In the genomic region with DNA sequence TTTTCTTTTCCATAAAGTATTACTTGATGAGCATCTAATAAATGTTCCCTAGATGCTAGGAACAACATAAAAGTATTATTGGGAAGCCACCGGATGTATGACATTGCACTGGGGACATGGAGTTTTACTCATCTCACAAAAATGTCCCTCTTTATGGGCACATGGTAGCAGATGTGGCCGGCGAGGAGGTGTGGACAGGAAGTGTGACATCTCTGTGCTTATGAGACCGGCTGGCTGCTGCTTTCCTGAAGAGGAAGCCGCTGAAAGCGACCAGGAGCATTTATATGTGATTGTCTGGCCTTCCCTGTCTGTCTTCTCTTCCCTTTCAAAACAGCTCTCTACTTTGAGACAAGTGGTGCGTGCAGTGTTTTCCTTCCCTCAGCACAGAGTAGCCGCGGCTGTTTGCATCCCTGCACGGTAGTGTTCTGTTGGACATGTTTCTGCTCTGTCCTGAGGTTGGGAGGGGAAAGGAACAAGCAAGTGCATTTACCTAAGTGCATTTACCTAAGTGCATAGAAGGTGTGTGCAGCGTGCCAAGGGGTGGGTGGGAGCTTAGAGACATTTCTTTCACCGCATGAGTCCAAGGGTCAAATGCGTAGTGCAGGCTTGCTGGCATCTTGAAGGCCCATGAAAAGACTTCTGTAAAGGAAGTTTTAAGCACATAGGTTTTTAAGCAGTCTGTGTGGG, we compare ENCODE assay signal across 9 mouse cellular contexts.
DNase-seq lines count a peak whose midpoint lies in the region; ATAC-seq and TF ChIP-seq lines count a peak whose summit lies in the region.
"Had no signal": no experiment of that assay in that cellular context is flagged by ENCODE, and none has a peak within 500 bp of the region (broad histone marks: within the 10 kb centered on the region; RNA-seq: fewer than 3 reads in every experiment).

No protein-coding gene starts in this region.

- peak overlapping the region; percentile 57; the same call in 1 of the 2 replicates for H3K27ac ChIP-seq in embryonic facial prominence, embryonic 10.5 days (replicated peaks)
- H3K27ac ChIP-seq in intestine, postnatal 0 days (ENCODE audit: low read depth, low read length) = peak overlapping the region; percentile 41; the same call in 1 of the 2 replicates
- H3K27ac ChIP-seq in lung, postnatal 0 days (ENCODE audit: low read length) = peak overlapping the region; percentile 52
- H3K27ac ChIP-seq in midbrain, postnatal 0 days (ENCODE audit: low read depth, low read length) = no peak overlapping the region
- H3K27ac ChIP-seq: hindbrain, embryonic 14.5 days had no signal

- H3K27me3 ChIP-seq in C2C12 (ENCODE audit: control insufficient read depth, insufficient read depth, insufficient read length) = no peaks in the 10 kb centered on the region
- no peaks in the 10 kb centered on the region for H3K27me3 ChIP-seq in embryonic facial prominence, embryonic 10.5 days (replicated peaks; ENCODE audit: low read depth, poor library complexity, severe bottlenecking)
- no peaks in the 10 kb centered on the region for H3K27me3 ChIP-seq in intestine, postnatal 0 days (replicated peaks; ENCODE audit: control insufficient read depth, insufficient read depth, low read length)
- H3K27me3 ChIP-seq in lung, postnatal 0 days (replicated peaks; ENCODE audit: insufficient read depth, low read length) = no peaks in the 10 kb centered on the region
- no peaks in the 10 kb centered on the region for H3K27me3 ChIP-seq in midbrain, postnatal 0 days (ENCODE audit: insufficient read depth, low read length)

- H3K4me3 ChIP-seq in C2C12 (ENCODE audit: insufficient read depth, poor library complexity, severe bottlenecking) = no peak overlapping the region
- H3K4me3 ChIP-seq in embryonic facial prominence, embryonic 10.5 days = no peak overlapping the region
- H3K4me3 ChIP-seq in intestine, postnatal 0 days (ENCODE audit: low read depth, low read length) = no peak overlapping the region
- H3K4me3 ChIP-seq in lung, postnatal 0 days (ENCODE audit: low read depth, low read length) = no peak overlapping the region
- H3K4me3 ChIP-seq in midbrain, postnatal 0 days (ENCODE audit: low read depth, low read length) = no peak overlapping the region

- H3ac ChIP-seq in C2C12 (ENCODE audit: control insufficient read depth, insufficient read length, low read depth) = no peak overlapping the region

- H3K79me2 ChIP-seq in C2C12 (ENCODE audit: control insufficient read depth, insufficient read depth) = peaks cover 99% of the 10 kb centered on the region

- peak overlapping the region; percentile 47 for H3K4me2 ChIP-seq in intestine, postnatal 0 days (replicated peaks; ENCODE audit: low read depth)
- H3K4me2 ChIP-seq in lung, postnatal 0 days (replicated peaks; ENCODE audit: low read depth, low read length) = 0 out of 2 replicates have a peak overlapping the region, but pooled peaks have one; percentile 6
- H3K4me2 ChIP-seq in midbrain, postnatal 0 days (ENCODE audit: low read depth, low read length, poor library complexity, severe bottlenecking) = no peak overlapping the region
- H3K4me2 ChIP-seq: hindbrain, embryonic 14.5 days had no signal

- H3K79me3 ChIP-seq in C2C12 (ENCODE audit: low read depth) = peaks cover 71% of the 10 kb centered on the region

- 68% methylated on average over 13 of the region's 13 CpGs for WGBS in embryonic facial prominence, embryonic 10.5 days
- WGBS in intestine, postnatal 0 days = 20% methylated on average over 13 of the region's 13 CpGs
- WGBS in lung, postnatal 0 days = 21% methylated on average over 13 of the region's 13 CpGs
- 77% methylated on average over 13 of the region's 13 CpGs for WGBS in midbrain, postnatal 0 days

- peaks cover 60% of the 10 kb centered on the region for H3K4me1 ChIP-seq in embryonic facial prominence, embryonic 10.5 days
- peaks cover 16% of the 10 kb centered on the region for H3K4me1 ChIP-seq in intestine, postnatal 0 days (replicated peaks; ENCODE audit: control insufficient read depth, insufficient read depth, low read length)
- peaks cover 18% of the 10 kb centered on the region; the same call in 1 of the 2 replicates for H3K4me1 ChIP-seq in lung, postnatal 0 days (ENCODE audit: insufficient read depth, low read depth, low read length)
- H3K4me1 ChIP-seq in midbrain, postnatal 0 days (ENCODE audit: insufficient read depth, low read length) = no peaks in the 10 kb centered on the region

- peak; percentile 87 for TF ChIP-seq EP300 in lung, postnatal 0 days (IDR thresholded peaks at IDR 0.05)

- TF ChIP-seq CTCF in C2C12 (IDR thresholded peaks at IDR 0.05; ENCODE audit: control insufficient read depth, insufficient read depth, insufficient read length) = no peak
- no peak for TF ChIP-seq CTCF in intestine, postnatal 0 days (IDR thresholded peaks at IDR 0.05; ENCODE audit: low read depth)
- no peak for TF ChIP-seq CTCF in lung, postnatal 0 days (IDR thresholded peaks at IDR 0.05)
- TF ChIP-seq CTCF in midbrain, postnatal 0 days (IDR thresholded peaks at IDR 0.05) = no peak

- no peaks in the 10 kb centered on the region for H3K9me3 ChIP-seq in embryonic facial prominence, embryonic 10.5 days
- H3K9me3 ChIP-seq in intestine, postnatal 0 days (ENCODE audit: control insufficient read depth) = no peaks in the 10 kb centered on the region
- no peaks in the 10 kb centered on the region for H3K9me3 ChIP-seq in lung, postnatal 0 days (ENCODE audit: low read length)
- no peaks in the 10 kb centered on the region for H3K9me3 ChIP-seq in midbrain, postnatal 0 days (ENCODE audit: low read length)

- no peak overlapping the region for H3K9ac ChIP-seq in intestine, postnatal 0 days (ENCODE audit: low read depth, low read length)
- H3K9ac ChIP-seq in lung, postnatal 0 days (replicated peaks; ENCODE audit: low read depth) = no peak overlapping the region
- H3K9ac ChIP-seq in midbrain, postnatal 0 days (replicated peaks; ENCODE audit: low read length, poor library complexity, severe bottlenecking) = no peak overlapping the region
- H3K9ac ChIP-seq: hindbrain, embryonic 14.5 days had no signal

- DNase-seq in embryonic facial prominence, embryonic 10.5 days (ENCODE audit: low spot score) = no peak
- DNase-seq in lung, postnatal 0 days (ENCODE audit: low spot score) = peak; percentile 80
- DNase-seq in ovary, postnatal 36 days (ENCODE audit: low spot score) = no peak
- DNase-seq in midbrain, postnatal 0 days (ENCODE audit: low spot score) = no peak
- no peak for DNase-seq in gastrocnemius, postnatal 4 days (ENCODE audit: low spot score in 2 of 2)

- ATAC-seq in intestine, postnatal 0 days = peak; percentile 62
- peak; percentile 81 for ATAC-seq in lung, postnatal 0 days
- ATAC-seq in midbrain, postnatal 0 days (ENCODE audit: low FRiP score) = no peak
- ATAC-seq in activated CD4-positive, CD25-positive, alpha-beta regulatory T cell, adult 4 months = no peak

- peaks cover 3% of the 10 kb centered on the region for H3K36me3 ChIP-seq in C2C12 (ENCODE audit: control insufficient read depth, insufficient read depth)
- H3K36me3 ChIP-seq in embryonic facial prominence, embryonic 10.5 days (replicated peaks) = no peaks in the 10 kb centered on the region
- no peaks in the 10 kb centered on the region for H3K36me3 ChIP-seq in intestine, postnatal 0 days (ENCODE audit: control insufficient read depth, insufficient read depth)
- no peaks in the 10 kb centered on the region for H3K36me3 ChIP-seq in lung, postnatal 0 days (ENCODE audit: insufficient read depth, low read length)
- H3K36me3 ChIP-seq in midbrain, postnatal 0 days (ENCODE audit: insufficient read depth, low read length) = no peaks in the 10 kb centered on the region

TF ChIP-seq in C2C12, 6 proteins besides CTCF, POLR2A, EP300 and RAD21:
- TF ChIP-seq USF1 (IDR thresholded peaks at IDR 0.05; ENCODE audit: low read depth) (no peak), CEBPB (IDR thresholded peaks at IDR 0.05; ENCODE audit: low read depth) (peak; percentile 5), MAX (IDR thresholded peaks at IDR 0.05) (peak; percentile 85), MYOG (IDR thresholded peaks at IDR 0.05; ENCODE audit: control insufficient read depth, extremely low read depth, insufficient read length) (no peak), MYOD1 (IDR thresholded peaks at IDR 0.05; ENCODE audit: control insufficient read depth, insufficient read length, low read depth) (peak; percentile 50)

Comparison
In these comparisons a context has a peak if more than half of its experiments do, and no peak if none do; other contexts are left out.
1. ATAC-seq: peak in intestine, postnatal 0 days (single experiment) and lung, postnatal 0 days (single experiment); none in midbrain, postnatal 0 days (single experiment) and activated CD4-positive, CD25-positive, alpha-beta regulatory T cell, adult 4 months (single experiment).